Mouse (Mus musculus) urinary bladder, postnatal 36 days (tissue): ENCODE measurements around the gene Sltm.
A peak's percentile ranks its signal among the peaks of the same experiment; 100 is the strongest.
"Not testable (repeated sequence)": the region's sequence is repeated elsewhere in the genome, so short reads cannot be mapped to it uniquely, and the experiment has no call there.

Experiments
- DNase-seq, 2 experiments: peaks; one replicate each; pipeline ENCODE4 v3.0.0; 2022; ENCODE audit warnings: low spot score in 2 of 2, mixed read lengths in 1 of 2

Sltm gene

DNA sequence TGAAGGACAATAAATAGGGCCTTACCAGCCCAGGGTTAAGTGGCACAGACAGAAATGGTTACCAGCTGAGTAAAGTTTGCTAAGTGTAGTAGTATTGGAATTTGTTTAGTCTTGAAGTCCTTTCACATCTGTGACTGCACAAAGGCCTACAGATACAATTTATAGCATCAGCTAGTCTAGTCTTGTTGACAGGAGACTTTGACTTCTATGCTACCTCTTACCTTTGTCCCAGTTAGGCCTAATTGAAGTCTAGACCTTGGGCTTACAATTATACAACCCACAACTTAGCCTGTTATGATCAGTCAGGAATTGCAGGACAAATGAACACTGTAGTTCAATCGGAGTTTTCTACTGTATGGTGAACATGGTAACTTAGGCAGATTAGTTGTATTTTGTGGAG, 9.0 kb downstream of the Sltm start:
- no peak for DNase-seq

DNA sequence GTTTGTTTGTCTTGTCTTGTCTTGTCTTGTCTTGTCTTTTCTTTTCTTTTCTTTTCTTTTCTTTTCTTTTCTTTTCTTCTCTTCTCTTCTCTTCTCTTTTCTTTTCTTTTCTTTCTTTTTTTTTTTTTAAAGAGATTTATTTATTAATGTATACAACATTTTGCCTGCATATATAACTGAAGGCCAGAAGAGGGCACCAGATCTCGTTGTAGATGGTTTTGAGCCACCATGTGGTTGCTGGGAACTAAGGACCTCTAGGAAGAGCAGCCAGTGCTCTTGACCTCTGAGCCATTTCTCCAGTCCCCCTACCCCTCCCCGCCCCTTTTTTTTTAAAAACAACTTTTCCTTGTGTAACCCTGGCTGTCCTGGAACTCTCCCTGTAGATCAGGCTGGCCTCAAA, 9.7 kb downstream of the Sltm start:
- not testable (repeated sequence) for DNase-seq

DNA sequence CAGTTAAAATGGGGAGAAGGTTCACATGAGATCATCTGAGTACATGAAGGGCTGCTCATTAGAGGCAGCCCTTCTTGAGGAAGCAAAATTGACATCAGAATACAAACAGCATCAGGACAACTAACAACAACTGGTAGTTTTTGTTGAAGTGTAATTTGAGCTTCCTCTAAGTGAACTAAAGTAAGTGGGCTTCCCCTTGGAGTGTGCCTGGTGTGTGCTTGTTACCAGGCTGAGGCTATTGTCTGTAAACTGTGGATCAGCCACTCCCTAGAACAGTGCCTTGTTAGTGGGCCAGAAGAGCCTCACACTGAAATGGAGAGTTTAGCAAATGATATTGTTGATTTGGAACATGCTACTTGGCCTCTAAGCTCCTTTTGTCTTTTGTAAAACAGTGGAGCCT, 12.9 kb downstream of the Sltm start:
- DNase-seq, result no peak

DNA sequence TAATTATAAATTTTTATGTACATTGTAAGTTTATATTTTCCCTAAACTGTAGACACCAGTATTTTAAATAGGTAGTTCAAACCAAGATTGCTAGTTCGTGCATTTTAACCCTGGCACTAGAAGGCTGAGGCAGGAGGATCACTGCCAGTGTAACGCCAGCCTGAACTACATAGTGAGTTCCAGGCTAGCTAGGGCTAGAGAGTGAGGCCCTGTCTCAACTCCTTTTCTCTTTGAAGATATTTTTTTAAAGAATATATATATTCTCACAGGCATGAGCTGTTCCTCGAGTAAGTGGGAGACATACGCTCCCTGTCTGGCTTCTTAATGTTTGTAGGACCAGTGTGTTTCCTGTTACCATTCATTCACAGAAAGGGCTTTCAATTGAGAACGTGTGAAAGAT, 14.2 kb downstream of the Sltm start:
- no peak for DNase-seq

DNA sequence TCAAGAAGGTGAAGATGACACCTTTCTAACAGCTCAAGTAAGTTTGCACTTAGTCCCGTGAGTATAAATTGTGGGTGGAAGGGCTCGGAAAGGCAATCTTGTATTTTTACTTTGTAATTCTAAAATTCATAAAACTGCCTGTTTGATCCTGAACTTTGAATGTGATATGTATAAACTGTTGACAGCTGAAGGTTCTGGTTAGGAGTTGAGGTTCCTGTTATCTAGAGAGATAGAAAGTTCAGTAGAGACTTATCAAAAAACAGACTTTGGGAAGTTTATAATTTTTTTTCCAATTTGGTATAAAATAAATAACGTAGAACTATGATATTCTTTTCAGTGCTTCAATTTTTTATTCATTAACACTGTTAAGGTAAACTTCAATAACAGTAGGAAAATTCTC, 20.3 kb downstream of the Sltm start:
- no peak for DNase-seq

DNA sequence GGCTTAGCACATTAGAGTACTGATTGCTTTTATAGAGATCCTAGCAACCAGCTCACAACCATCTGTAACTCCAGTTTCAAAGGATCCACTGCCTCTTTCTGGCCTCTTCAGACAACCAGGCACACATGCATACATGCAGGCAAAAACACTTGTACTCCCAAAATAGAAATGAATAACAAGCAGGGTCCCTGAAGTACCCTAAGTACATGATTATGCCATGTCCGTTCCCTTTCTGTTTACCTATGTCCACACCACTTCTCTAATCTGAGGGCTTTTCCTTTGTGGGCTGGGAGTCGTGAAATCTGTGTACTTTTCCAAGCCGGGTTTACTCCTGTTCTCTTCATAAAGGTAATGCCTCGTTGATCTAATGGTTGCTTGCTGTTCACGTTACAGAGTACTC, 25.1 kb downstream of the Sltm start:
- DNase-seq, result no peak

DNA sequence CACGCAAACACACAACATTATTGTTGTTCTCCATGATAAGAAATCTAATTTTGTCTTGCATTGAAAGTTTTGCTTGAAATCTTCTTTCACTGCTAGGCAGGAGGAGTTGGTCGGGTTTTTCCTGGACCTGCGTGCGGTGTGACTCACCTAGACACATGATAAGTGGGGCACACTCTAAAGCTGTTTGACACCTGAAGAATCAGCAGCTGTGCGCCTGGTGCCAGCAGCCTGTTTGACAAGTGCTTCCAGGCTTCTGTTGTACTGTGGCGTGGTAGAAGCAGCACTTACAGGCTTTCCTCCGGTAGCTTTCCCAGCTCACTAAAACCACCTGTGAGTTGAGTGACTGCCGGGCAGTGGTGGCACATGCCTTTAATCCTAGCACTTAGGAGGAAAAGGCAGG, 27.8 kb downstream of the Sltm start:
- peak in 1 of 2 experiments; percentile 14 for DNase-seq

DNA sequence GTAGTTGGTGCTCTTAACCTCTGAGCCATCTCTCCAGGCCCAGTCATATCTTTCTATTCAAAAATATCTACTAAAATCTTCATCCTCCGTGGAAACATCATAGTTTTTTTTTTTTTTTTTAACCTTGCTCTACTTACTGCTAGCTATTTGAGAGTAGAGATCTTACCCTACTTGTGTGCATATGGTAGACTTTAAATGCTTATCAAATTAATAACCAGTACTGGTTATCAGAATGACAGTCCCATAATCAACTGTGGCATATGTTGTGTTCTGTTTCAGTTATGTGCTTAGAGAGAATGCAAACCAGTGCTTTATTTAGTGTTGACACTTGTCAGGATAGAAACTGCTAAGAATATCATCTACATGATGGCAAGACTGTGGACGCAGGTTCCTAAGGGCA, 35.6 kb downstream of the Sltm start:
- no peak for DNase-seq

DNA sequence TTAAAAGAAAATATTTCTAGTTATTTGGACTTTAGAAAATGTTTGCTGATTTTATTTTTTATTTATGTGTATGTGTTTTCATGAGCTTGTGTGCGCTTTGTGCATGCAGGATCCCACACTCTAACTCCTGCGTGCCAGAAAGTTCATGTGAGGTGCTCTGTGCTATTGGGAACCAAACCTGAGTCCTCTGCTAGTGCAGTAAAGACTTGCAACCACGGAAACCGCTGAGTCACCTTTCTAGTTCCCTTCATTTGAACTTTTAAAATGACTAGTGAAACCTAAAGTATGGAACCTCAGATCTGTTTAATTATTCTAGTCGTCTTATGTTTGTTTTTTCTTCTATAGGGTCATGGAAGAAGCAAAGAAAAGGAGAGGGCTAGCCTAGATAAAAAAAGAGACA, 38.4 kb downstream of the Sltm start:
- no peak for DNase-seq

DNA sequence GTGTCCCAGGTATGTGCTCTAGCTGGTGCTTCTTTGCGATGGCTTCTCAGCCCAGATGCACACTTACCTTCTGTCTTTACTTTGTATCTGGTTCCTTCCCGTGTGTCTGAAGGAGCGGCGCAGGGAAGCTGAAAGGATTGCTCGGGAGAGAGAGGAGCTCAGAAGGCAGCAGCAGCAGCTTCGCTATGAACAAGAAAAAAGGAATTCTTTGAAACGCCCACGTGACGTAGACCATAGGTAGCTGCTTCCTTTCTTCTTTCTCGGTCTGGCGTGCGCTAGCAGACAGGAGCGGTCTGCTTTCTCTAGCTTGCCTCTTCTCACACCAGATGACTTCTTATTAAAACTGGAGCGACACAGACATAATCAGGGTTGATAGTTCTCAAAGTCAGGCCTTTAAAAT, 42.1 kb downstream of the Sltm start:
- no peak for DNase-seq

DNA sequence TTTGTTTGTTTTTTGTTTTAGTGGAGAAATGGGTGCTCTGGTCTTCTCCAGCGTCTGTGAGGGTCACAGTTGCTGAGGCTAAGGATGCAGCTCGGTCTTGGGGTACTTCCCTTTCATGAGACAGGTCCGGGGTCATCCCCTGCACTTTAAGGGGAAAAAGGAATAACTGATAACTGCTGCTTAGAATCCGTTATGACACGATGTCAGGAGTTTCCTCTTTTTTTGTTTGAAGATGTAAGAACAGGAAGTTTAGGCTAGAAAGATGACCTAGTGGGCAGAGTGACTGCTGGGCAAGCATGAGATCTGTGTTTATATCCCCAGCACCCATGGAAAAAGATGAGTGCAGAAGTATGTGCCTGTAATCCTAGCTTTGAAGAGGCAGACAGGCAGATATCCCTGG, 42.6 kb downstream of the Sltm start:
- DNase-seq, result no peak

DNA sequence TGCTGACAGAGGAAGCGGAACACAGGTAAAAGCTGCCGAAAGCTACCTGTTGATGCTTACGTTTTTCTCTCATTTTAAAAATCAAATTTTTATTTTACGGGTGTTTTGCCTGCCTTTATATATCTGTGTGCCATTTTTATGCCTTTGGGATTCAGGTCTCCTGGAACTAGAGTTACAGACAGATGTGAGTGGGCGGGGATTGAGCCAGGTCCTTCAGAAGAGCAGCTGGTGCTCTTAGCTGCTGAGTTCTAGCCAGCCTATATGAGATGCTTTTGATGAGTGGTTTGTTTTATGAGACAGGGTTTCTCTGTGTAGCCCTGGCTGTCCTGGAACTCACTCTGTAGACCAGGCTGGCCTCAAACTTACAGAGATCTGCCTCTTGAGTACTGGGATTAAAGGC, 44.6 kb downstream of the Sltm start:
- no peak for DNase-seq

DNA sequence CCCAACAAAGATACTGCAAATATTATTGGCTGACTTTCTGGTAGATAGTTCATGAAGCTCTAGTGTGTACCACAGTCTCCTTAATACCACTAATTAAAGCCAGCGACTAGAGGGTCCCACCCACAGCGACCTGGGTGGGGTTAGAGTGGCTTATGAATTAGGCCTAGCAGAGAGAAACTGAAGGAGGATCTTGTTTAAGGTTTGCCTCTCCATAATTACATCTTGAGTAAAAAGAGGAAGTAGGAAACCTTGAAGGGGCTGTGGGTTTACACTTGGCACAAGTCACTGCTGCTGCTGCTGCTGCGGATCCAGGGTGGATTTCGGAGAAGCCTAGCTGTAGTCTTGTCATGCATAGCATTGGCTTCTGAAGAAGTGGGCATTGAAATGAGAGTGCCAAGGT, 48.2 kb downstream of the Sltm start:
- DNase-seq, result no peak

DNA sequence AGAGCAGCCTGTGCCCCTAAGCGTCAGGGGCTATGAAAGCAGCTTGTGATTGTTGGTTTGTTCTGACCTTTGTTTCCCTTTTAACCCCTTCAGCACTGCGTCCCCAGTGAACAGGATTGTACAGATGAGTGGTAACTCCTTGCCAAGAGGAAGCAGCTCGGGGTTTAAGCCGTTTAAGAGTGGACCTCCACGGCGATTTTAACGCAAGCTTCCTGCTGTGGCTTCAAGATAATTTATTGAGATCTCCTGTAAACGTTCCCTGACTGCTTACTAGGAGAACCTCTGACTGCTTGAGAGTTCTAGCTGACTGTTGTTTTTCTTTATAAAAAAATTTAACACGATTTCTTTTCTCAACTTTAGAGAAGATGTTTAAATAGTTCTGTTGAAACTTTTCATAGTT, 48.9 kb downstream of the Sltm start:
- no peak for DNase-seq

DNA sequence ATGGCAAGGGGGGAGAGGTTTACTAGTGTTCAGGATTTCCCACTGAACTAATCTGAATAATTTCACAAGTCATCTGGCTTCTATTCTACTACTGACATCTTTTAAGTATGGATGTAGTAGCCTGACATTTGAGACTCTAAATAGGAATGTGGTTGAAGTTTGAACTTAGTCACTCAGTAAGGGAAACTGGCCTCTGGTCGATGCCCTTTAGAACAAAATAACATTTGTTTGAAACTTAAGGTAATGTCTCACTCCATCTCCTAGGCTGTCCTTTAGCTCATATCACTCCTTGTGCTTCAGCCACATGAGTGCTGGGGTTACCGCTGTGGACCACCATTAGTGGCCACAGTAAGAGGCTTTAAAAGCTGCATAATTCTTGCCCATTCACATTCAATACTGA, 55.7 kb downstream of the Sltm start:
- DNase-seq, result no peak

DNA sequence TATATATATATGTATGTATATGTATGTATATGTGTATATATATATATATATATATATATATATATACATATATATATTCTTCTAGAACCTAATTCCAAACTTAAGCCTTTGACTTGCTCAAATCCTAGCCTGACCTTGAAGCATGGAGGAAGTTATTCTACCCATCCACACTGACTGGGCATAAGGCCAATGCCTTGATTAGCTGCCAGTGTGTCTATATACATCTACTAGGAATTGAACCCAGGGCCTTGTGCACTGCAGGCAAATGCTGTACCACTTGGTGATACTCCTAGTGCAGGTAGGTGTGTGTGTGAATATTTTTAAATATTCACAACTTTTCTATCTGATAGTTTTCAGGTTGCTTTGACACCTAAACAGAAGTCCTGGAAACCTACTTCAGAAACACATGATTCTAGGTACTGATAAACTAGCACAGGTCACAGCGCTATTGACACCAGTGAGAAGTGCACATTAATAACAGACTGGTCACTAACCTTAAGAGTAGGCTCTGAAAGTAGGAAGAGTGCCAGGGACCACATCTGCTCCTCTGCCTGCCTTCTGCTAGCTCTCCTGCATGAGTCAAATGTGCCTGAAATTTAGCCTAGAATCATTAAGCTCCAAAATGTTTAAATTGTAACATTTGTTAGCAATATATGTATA, 59.8 kb downstream of the Sltm start:
- DNase-seq, result no peak

DNA sequence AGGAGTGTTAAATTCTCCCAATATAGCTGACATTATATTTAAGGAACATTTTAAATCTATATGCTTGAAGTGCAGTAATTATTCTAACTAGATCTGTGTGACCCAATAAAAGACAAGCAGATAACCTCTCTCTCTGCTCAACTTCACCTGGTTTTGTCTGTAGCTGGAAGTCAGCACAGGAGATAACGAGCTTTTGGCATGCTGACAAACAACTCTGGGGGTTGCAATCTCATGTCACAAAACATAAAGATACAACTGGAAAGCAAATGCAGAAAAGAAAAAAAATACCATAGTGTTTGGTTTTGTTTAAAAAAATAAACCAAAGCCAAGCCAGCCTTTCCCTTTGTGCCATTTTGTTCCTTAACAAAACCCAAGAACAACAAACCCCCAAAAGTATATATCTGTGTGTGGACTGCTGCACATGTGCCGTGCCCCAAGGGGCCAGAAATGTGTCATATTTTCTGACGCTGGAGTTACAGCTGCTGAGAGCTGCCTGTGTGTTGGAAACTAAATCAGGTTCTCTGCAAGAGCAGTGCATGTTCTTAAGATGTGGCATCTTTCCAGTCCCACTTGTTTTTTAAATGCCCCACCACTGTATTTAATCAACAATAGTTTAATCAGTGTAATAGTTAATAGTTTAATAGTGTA, 68.6 kb downstream of the Sltm start:
- no peak for DNase-seq

DNA sequence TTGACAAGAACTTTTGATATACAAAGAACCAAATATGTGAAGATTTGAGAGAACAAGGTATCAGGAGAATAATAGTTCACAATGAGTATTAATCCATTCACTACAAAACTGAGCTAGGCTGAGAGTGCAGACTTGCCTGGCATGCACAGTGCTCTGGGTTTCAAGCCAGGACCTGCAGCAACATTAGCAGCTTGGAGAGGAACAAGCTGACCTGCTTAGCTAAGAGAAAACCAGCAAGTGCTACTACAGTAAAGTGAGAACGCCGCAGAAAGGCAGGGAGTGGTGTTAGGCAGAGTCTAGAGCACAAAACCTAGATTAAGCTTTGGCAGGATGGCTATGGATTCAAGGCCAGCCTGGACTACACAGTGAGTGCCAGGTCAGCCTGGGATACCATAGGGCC, 87.2 kb downstream of the Sltm start:
- DNase-seq, result peak; percentile 16 to 41

DNA sequence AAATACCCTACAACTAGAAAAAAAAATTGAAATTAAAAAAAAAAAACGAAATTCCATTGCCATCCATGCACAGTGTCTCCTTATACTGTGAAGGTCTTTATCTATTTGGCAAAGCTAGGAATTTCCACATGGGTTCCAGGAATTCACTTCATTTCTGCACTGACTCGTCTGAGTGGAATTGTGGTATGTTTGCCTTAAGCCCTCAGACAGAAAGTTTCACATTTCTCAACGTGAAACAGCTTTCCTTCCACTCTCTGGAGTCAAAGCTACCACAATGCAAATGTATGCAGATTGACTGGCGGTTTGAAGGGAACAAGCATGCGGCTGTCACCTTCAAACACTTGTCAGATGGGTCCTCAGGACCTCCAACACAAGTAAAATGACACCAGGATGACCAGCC, 89.1 kb downstream of the Sltm start:
- no peak for DNase-seq

DNA sequence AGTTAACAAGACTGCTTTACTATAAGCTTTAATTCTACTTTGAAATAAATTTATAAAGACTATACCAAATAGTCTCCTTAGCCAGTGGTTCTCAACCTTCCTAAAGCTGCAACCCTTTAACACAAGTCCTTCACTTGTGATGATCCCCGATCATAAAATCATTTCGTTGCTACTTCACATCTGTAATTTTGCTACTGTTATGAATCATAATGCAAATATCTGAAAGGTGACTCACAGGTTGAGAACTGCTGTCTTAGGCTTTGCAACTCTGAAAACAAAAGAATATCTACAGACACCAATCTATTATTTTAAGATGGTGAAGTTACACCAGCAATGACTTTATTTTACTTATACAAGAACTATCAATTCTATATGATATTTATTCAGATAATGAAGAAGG, 94.2 kb downstream of the Sltm start:
- no peak for DNase-seq
